In genomic region chr9:89288037-89288436, GRCm38 (mm10) we compare ENCODE assay signal across 18 mouse cellular contexts.
"Had no signal": no experiment of that assay in that cellular context is flagged by ENCODE, and none has a peak within 500 bp of the region (broad histone marks: within the 10 kb centered on the region; RNA-seq: fewer than 3 reads in every experiment).

No protein-coding gene starts in this region.

- H3K36me3 ChIP-seq: liver, embryonic 12.5 days; midbrain, embryonic 10.5 days; neural tube, embryonic 13.5 days; neural tube, embryonic 15.5 days had no signal

- H3K9ac ChIP-seq: liver, embryonic 12.5 days; liver, embryonic 14.5 days; lung, embryonic 14.5 days; neural tube, embryonic 13.5 days; neural tube, embryonic 15.5 days had no signal

- H3K4me1 ChIP-seq: liver, embryonic 12.5 days; neural tube, embryonic 13.5 days; neural tube, embryonic 15.5 days had no signal

- H3K9me3 ChIP-seq: liver, embryonic 12.5 days; midbrain, embryonic 10.5 days; neural tube, embryonic 13.5 days; neural tube, embryonic 15.5 days had no signal

- H3K27ac ChIP-seq: liver, embryonic 12.5 days; liver, embryonic 14.5 days; midbrain, embryonic 10.5 days; neural tube, embryonic 13.5 days; neural tube, embryonic 15.5 days had no signal

- H3K4me2 ChIP-seq: liver, embryonic 12.5 days; lung, embryonic 14.5 days; neural tube, embryonic 13.5 days; neural tube, embryonic 15.5 days had no signal

- H3K4me3 ChIP-seq: liver, embryonic 12.5 days; midbrain, embryonic 10.5 days; myocyte; neural tube, embryonic 13.5 days; neural tube, embryonic 15.5 days had no signal

- ATAC-seq: liver, embryonic 12.5 days had no signal

- DNase-seq: lung, adult 18-20 months; lung, embryonic 14.5 days; lung, postnatal 10 days; lung, postnatal 4 days; midbrain, embryonic 14.5 days; right cerebral cortex, adult 18-20 months; right cerebral cortex, postnatal 25 days; right cerebral cortex, postnatal 4 days; spleen, adult 18-20 months; thymus, adult 18-20 months; thymus, postnatal 14 days; thymus, postnatal 36 days had no signal

- H3K27me3 ChIP-seq: liver, embryonic 12.5 days; neural tube, embryonic 13.5 days; neural tube, embryonic 15.5 days had no signal
